Comparison of ENCODE assay signal across 8 mouse cellular contexts in genomic region chr17:35909186-35909918, GRCm38 (mm10). TPM values are rescaled to one million over a fixed set of nuclear protein-coding genes. Genes with fewer than 3 reads are reported as not detected.
DNase-seq lines count a peak whose midpoint lies in the region; ATAC-seq and TF ChIP-seq lines count a peak whose summit lies in the region.

No protein-coding gene starts in this region.

- TF ChIP-seq CTCF in gastrocnemius, adult 2 months (IDR thresholded peaks at IDR 0.05): no peak
- no peak for TF ChIP-seq CTCF in spleen, adult 2 months (IDR thresholded peaks at IDR 0.05; ENCODE audit: extremely low read depth, insufficient read depth, insufficient read length, insufficient replicate concordance)
- TF ChIP-seq CTCF in intestine, postnatal 0 days (IDR thresholded peaks at IDR 0.05; ENCODE audit: low read depth): no peak

- peaks cover 7% of the 10 kb centered on the region for H3K36me3 ChIP-seq in spleen, adult 2 months (ENCODE audit: control insufficient read depth, insufficient read depth, low read length)
- H3K36me3 ChIP-seq in intestine, postnatal 0 days (ENCODE audit: control insufficient read depth, insufficient read depth): peaks cover 26% of the 10 kb centered on the region
- peaks cover 34% of the 10 kb centered on the region for H3K36me3 ChIP-seq in neural tube, embryonic 14.5 days (ENCODE audit: control insufficient read depth, insufficient read depth, low read length)

- H3K27me3 ChIP-seq in spleen, adult 2 months (ENCODE audit: control insufficient read depth, insufficient read depth, low read length): no peaks in the 10 kb centered on the region
- H3K27me3 ChIP-seq in intestine, postnatal 0 days (replicated peaks; ENCODE audit: control insufficient read depth, insufficient read depth, low read length): no peaks in the 10 kb centered on the region
- no peaks in the 10 kb centered on the region for H3K27me3 ChIP-seq in neural tube, embryonic 14.5 days (ENCODE audit: control insufficient read depth, insufficient read depth, low read length)

- peaks cover 5% of the 10 kb centered on the region; the same call in 1 of the 2 replicates for H3K4me1 ChIP-seq in spleen, adult 2 months (ENCODE audit: control insufficient read depth, insufficient read depth, insufficient read length)
- 0 out of 2 replicates have a peak, but pooled peaks cover 3% of the 10 kb centered on the region for H3K4me1 ChIP-seq in intestine, postnatal 0 days (replicated peaks; ENCODE audit: control insufficient read depth, insufficient read depth, low read length)
- H3K4me1 ChIP-seq in neural tube, embryonic 14.5 days (ENCODE audit: control insufficient read depth, insufficient read depth, low read length): peaks cover 15% of the 10 kb centered on the region

- WGBS in spleen, adult 2 months: 26% methylated on average over 20 of the region's 20 CpGs
- WGBS in intestine, postnatal 0 days: 14% methylated on average over 20 of the region's 20 CpGs
- 16% methylated on average over 20 of the region's 20 CpGs for WGBS in neural tube, embryonic 14.5 days

- H3K4me2 ChIP-seq in intestine, postnatal 0 days (replicated peaks; ENCODE audit: low read depth): peak overlapping the region; percentile 89
- H3K4me2 ChIP-seq in neural tube, embryonic 14.5 days (ENCODE audit: low read depth, low read length): peak overlapping the region; percentile 91

- H3K9ac ChIP-seq in intestine, postnatal 0 days (ENCODE audit: low read depth, low read length): peak overlapping the region; percentile 64
- H3K9ac ChIP-seq in neural tube, embryonic 14.5 days (replicated peaks; ENCODE audit: low read depth, low read length): peak overlapping the region; percentile 70

- no peak for TF ChIP-seq POLR2A in spleen, adult 2 months (IDR thresholded peaks at IDR 0.05; ENCODE audit: low read depth, low read length)

- intact Hi-C loops in gastrocnemius, adult 2 months (cut with DNase I): loop anchor here (10.0 kb wide), 1 partner anchor 235 kb away; the partner anchor contains the start of gene Gtf2h4

- peak overlapping the region; percentile 86 for H3K4me3 ChIP-seq in gastrocnemius, adult 2 months
- H3K4me3 ChIP-seq in spleen, adult 2 months (ENCODE audit: extremely low read depth, insufficient read depth, insufficient read length): peak overlapping the region; percentile 90
- peak overlapping the region; percentile 67 for H3K4me3 ChIP-seq in intestine, postnatal 0 days (ENCODE audit: low read depth, low read length)
- H3K4me3 ChIP-seq in neural tube, embryonic 14.5 days (ENCODE audit: low read depth, low read length): peak overlapping the region; percentile 52

- peak overlapping the region; percentile 85 for H3K27ac ChIP-seq in gastrocnemius, adult 2 months
- H3K27ac ChIP-seq in spleen, adult 2 months (ENCODE audit: insufficient read depth, low read length): peak overlapping the region; percentile 66; the same call in 1 of the 2 replicates
- H3K27ac ChIP-seq in intestine, postnatal 0 days (ENCODE audit: low read depth, low read length): peak overlapping the region; percentile 78
- peak overlapping the region; percentile 78 for H3K27ac ChIP-seq in neural tube, embryonic 14.5 days (ENCODE audit: low read depth, low read length)

- DNase-seq in gastrocnemius, adult 2 months: no peak
- no peak for DNase-seq in gastrocnemius, adult 18-20 months (ENCODE audit: low spot score)
- DNase-seq in spleen, adult 2 months (ENCODE audit: low read depth in 1 of 2, low spot score in 2 of 2): peak in 1 of 2 experiments; percentile 6
- no peak for DNase-seq in spleen, adult 18-20 months
- no peak for DNase-seq in urinary bladder, postnatal 25 days (ENCODE audit: low spot score)
- DNase-seq in embryo, embryonic 10 days (ENCODE audit: low spot score): no peak

- H3K9me3 ChIP-seq in intestine, postnatal 0 days (ENCODE audit: control insufficient read depth): no peaks in the 10 kb centered on the region
- H3K9me3 ChIP-seq in neural tube, embryonic 14.5 days (ENCODE audit: control insufficient read depth, low read length): no peaks in the 10 kb centered on the region

- ATAC-seq in intestine, postnatal 0 days: peak; percentile 64
- ATAC-seq in neural tube, embryonic 14.5 days (ENCODE audit: low read depth): peak; percentile 33

RNA-seq across cellular contexts. Expression of gene Atat1, which starts 0.5 kb away (rescaled TPM):
- total RNA-seq in gastrocnemius, adult 2 months (2021): 1 to 10 TPM; 2.8 to 4.2 TPM
- 1 to 10 TPM; 3.9 to 4.8 TPM for total RNA-seq in gastrocnemius, adult 18-20 months (2021)
- polyA plus RNA-seq in spleen, adult 2 months (2012; rRNA removed): 24.3 and 34.8 TPM in 2 replicates
- polyA plus RNA-seq in intestine, postnatal 0 days (2015; fragmentation: Nextera tagmentation; extraction: Ambion mirVana): 11.0 and 11.9 TPM in 2 replicates
- 448 and 481 TPM in 2 replicates for polyA plus RNA-seq in neural tube, embryonic 14.5 days (2014; fragmentation: Nextera tagmentation; extraction: Ambion mirVana)

RNA-seq across cellular contexts. Expression of gene Mrps18b, which starts 6.8 kb away (rescaled TPM):
- 10 to 100 TPM; 58.6 to 65.4 TPM for total RNA-seq in gastrocnemius, adult 2 months (2021)
- 10 to 100 TPM; 61.6 to 62.4 TPM for total RNA-seq in gastrocnemius, adult 18-20 months (2021)
- 39.5 and 45.1 TPM in 2 replicates for polyA plus RNA-seq in spleen, adult 2 months (2012; rRNA removed)
- 81.6 and 85.7 TPM in 2 replicates for polyA plus RNA-seq in intestine, postnatal 0 days (2015; fragmentation: Nextera tagmentation; extraction: Ambion mirVana)
- 65.3 and 66.2 TPM in 2 replicates for polyA plus RNA-seq in neural tube, embryonic 14.5 days (2014; fragmentation: Nextera tagmentation; extraction: Ambion mirVana)

RNA-seq across cellular contexts. Expression of gene Ppp1r10, which starts 6.9 kb away (rescaled TPM):
- total RNA-seq in gastrocnemius, adult 2 months (2021): 10 to 100 TPM; 15.6 to 34.8 TPM
- 10 to 100 TPM; 23.2 to 43.9 TPM for total RNA-seq in gastrocnemius, adult 18-20 months (2021)
- 26.1 and 27.1 TPM in 2 replicates for polyA plus RNA-seq in spleen, adult 2 months (2012; rRNA removed)
- 13.8 and 14.3 TPM in 2 replicates for polyA plus RNA-seq in intestine, postnatal 0 days (2015; fragmentation: Nextera tagmentation; extraction: Ambion mirVana)
- polyA plus RNA-seq in neural tube, embryonic 14.5 days (2014; fragmentation: Nextera tagmentation; extraction: Ambion mirVana): 31.9 and 39.0 TPM in 2 replicates

RNA-seq across cellular contexts. Expression of gene 2310061I04Rik, which starts 12.1 kb away (rescaled TPM):
- 10 to 100 TPM; 73.0 to 78.4 TPM for total RNA-seq in gastrocnemius, adult 2 months (2021)
- 10 to 100 TPM; 78.6 to 79.3 TPM for total RNA-seq in gastrocnemius, adult 18-20 months (2021)
- polyA plus RNA-seq in spleen, adult 2 months (2012; rRNA removed): 35.4 and 39.9 TPM in 2 replicates
- 31.5 and 32.3 TPM in 2 replicates for polyA plus RNA-seq in intestine, postnatal 0 days (2015; fragmentation: Nextera tagmentation; extraction: Ambion mirVana)
- 57.9 and 74.2 TPM in 2 replicates for polyA plus RNA-seq in neural tube, embryonic 14.5 days (2014; fragmentation: Nextera tagmentation; extraction: Ambion mirVana)

RNA-seq across cellular contexts. Expression of gene Dhx16, which starts 29.7 kb away (rescaled TPM):
- total RNA-seq in gastrocnemius, adult 2 months (2021): 10 to 100 TPM; 13.2 to 16.2 TPM
- 10 to 100 TPM; 11.7 to 14.1 TPM for total RNA-seq in gastrocnemius, adult 18-20 months (2021)
- 79.1 and 85.7 TPM in 2 replicates for polyA plus RNA-seq in spleen, adult 2 months (2012; rRNA removed)
- 17.2 and 18.1 TPM in 2 replicates for polyA plus RNA-seq in intestine, postnatal 0 days (2015; fragmentation: Nextera tagmentation; extraction: Ambion mirVana)
- polyA plus RNA-seq in neural tube, embryonic 14.5 days (2014; fragmentation: Nextera tagmentation; extraction: Ambion mirVana): 22.4 and 37.5 TPM in 2 replicates

Comparison
In these comparisons a context has a peak if more than half of its experiments do, and no peak if none do; other contexts are left out.
1. RNA of gene Atat1, which starts 0.5 kb away (polyA plus RNA-seq): 448 to 481 TPM in neural tube, embryonic 14.5 days; 24.3 to 34.8 TPM in spleen, adult 2 months and 11.0 to 11.9 TPM in intestine, postnatal 0 days; every median in the first group is over 10 times any median in the second.
2. Peak in every context shown above with its lines, with median percentiles within 50 percentile points of each other: H3K27ac ChIP-seq and H3K4me3 ChIP-seq.